Mouse (Mus musculus): ENCODE results near the gene Ankrd31.

- TF ChIP-seq MAFK (IDR thresholded peaks at IDR 0.05; ENCODE audit: insufficient read depth, low read depth, low read length) (no peak), CHD2 (IDR thresholded peaks at IDR 0.05; ENCODE audit: low read depth, low read length) (no peak), ZNF384 (IDR thresholded peaks at IDR 0.05; ENCODE audit: low read depth, low read length) (no peak)
These were observed 122.7 kb downstream of the Ankrd31 start for GRCm38 (mm10) chr13:96870742-96871141.

All from ES-E14 (cell line).